Mouse (Mus musculus) embryonic facial prominence, embryonic 11.5 days (tissue): ENCODE measurements around the gene Gm20422. TPM values are rescaled to one million over a fixed set of nuclear protein-coding genes. Genes with fewer than 3 reads are reported as not detected.
A peak's percentile ranks its signal among the peaks of the same experiment; 100 is the strongest.

Experiments used
- ATAC-seq: fragments of 200-750 bp; cut with Nextera tagmentation; replicated peaks from 2 replicates; pipeline ENCODE4 v1.8.0; 2017; ENCODE audit warnings: low read depth; ENCODE audit not compliant: insufficient number of reproducible peaks, low FRiP score, low TSS enrichment
- DNase-seq: peaks from one replicate; pipeline ENCODE4 v3.0.0-alpha.2; 2015; ENCODE audit warnings: low spot score
- H3K27ac ChIP-seq: fragments of 300-500 bp; sonication (generic); replicated peaks from 2 replicates; pipeline ENCODE4 v1.5.1; 2014; ENCODE audit warnings: mild to moderate bottlenecking, low read depth, low read length, control low read depth
- H3K27me3 ChIP-seq: fragments of 300-500 bp; sonication (generic); 2 replicates; pipeline ENCODE4 v1.6.1; 2014; ENCODE audit warnings: mild to moderate bottlenecking, low read length, moderate library complexity, mixed read lengths; ENCODE audit not compliant: control insufficient read depth, insufficient read depth
- H3K36me3 ChIP-seq: fragments of 300-500 bp; sonication (generic); replicated peaks from 2 replicates; pipeline ENCODE4 v1.6.1; 2014; ENCODE audit warnings: low read depth, mild to moderate bottlenecking, low read length, moderate library complexity, mixed read lengths; ENCODE audit not compliant: control insufficient read depth, insufficient read depth
- H3K4me1 ChIP-seq: fragments of 300-500 bp; sonication (generic); 2 replicates; pipeline ENCODE4 v1.6.1; 2014; ENCODE audit warnings: low read length, mixed read lengths; ENCODE audit not compliant: control insufficient read depth, insufficient read depth
- H3K4me2 ChIP-seq: fragments of 300-500 bp; sonication (generic); 2 replicates; pipeline ENCODE4 v1.6.1; 2014; ENCODE audit warnings: low read depth, mild to moderate bottlenecking, control low read depth, low read length, moderate library complexity
- H3K4me3 ChIP-seq: fragments of 300-500 bp; sonication (generic); 2 replicates; pipeline ENCODE4 v1.5.1; 2014; ENCODE audit warnings: low read depth, low read length, control low read depth
- H3K9ac ChIP-seq: fragments of 300-500 bp; sonication (generic); replicated peaks from 2 replicates; pipeline ENCODE4 v1.6.1; 2014; ENCODE audit warnings: mild to moderate bottlenecking, control low read depth, low read length
- H3K9me3 ChIP-seq: fragments of 300-500 bp; sonication (generic); replicated peaks from 2 replicates; pipeline ENCODE4 v1.6.1; 2016; ENCODE audit warnings: mild to moderate bottlenecking, low read length, inconsistent platforms, mixed read lengths; ENCODE audit not compliant: control insufficient read depth
- WGBS: fragments of 180-500 bp; shearing (Covaris S2); extraction: QIAGEN DNeasy Blood & Tissue Kit; methylation state at CpG from one replicate; pipeline ENCODE4 v1.1.7; 2014; 5-methylcytosine and 5-hydroxymethylcytosine counted together
- polyA plus RNA-seq: library from polyadenylated mRNA; unstranded; fragments of >200 nt; fragmentation: Nextera tagmentation; extraction: Ambion mirVana; gene quantifications from 2 replicates; pipeline ENCODE4 v1.2.1, GENCODE M21; 2014

Gene Gm20422
- polyA plus RNA-seq, 1 experiment from 2014 or later, result not detected

- H3K9ac ChIP-seq, result peak overlapping the region; percentile 59
- ATAC-seq (peak; percentile 46), DNase-seq (peak; percentile 39)
- peak overlapping the region; percentile 43 for H3K4me3 ChIP-seq
- whole genome bisulfite sequencing, result 2% methylated on average over 23 of the region's 23 CpGs
- H3K27ac ChIP-seq, result no peak overlapping the region
- no peaks in the 10 kb centered on the region for H3K9me3 ChIP-seq
- H3K27me3 ChIP-seq, result no peaks in the 10 kb centered on the region
- H3K4me2 ChIP-seq, result peak overlapping the region; percentile 86
- peaks cover 7% of the 10 kb centered on the region for H3K36me3 ChIP-seq
- H3K4me1 ChIP-seq, result peaks cover 2% of the 10 kb centered on the region; the same call in 1 of the 2 replicates
Measured at GRCm38 (mm10) chr8:69808864-69809403, 34.2 kb upstream of the Gm20422 start.

GRCm38 (mm10) chr8:69808094-69808863 is 33.6 kb upstream of the Gm20422 start, which contains the start of gene Gmip:
Gmip (plus strand) TSS chr8:69808679.
- 5% methylated on average over 26 of the region's 28 CpGs for WGBS
- peak within 1 kb of the TSS; percentile 43 for H3K4me3 ChIP-seq
- H3K27ac ChIP-seq, result no peak within 1 kb of the TSS

GRCm38 (mm10) chr8:69807236-69807635 is 32.5 kb upstream of the Gm20422 start:
- WGBS, result 91% methylated on average over 5 of the region's 5 CpGs
- ATAC-seq (no peak), DNase-seq (no peak)
- Histone ChIP-seq H3K9ac (no peak overlapping the region), H3K4me1 (peaks cover 2% of the 10 kb centered on the region; the same call in 1 of the 2 replicates), H3K4me2 (no peak overlapping the region), H3K27me3 (no peaks in the 10 kb centered on the region), H3K36me3 (peaks cover 16% of the 10 kb centered on the region), H3K4me3 (no peak overlapping the region), H3K9me3 (no peaks in the 10 kb centered on the region), H3K27ac (no peak overlapping the region)

More at GRCm38 (mm10) chr8:69808094-69808863, 33.6 kb upstream of the Gm20422 start, which contains the start of gene Gmip:
- Histone ChIP-seq H3K4me1 (peaks cover 2% of the 10 kb centered on the region; the same call in 1 of the 2 replicates), H3K36me3 (peaks cover 11% of the 10 kb centered on the region), H3K9me3 (no peaks in the 10 kb centered on the region), H3K27me3 (no peaks in the 10 kb centered on the region), H3K9ac (peak within 1 kb of the TSS; percentile 59), H3K4me2 (peak within 1 kb of the TSS; percentile 86)
- DNase-seq (peak; percentile 76), ATAC-seq (peak; percentile 67)

- WGBS, result 93% methylated on average over 9 of the region's 9 CpGs
- Histone ChIP-seq H3K4me3 (no peak overlapping the region), H3K9me3 (no peaks in the 10 kb centered on the region), H3K4me1 (peaks cover 2% of the 10 kb centered on the region; the same call in 1 of the 2 replicates), H3K27ac (no peak overlapping the region), H3K27me3 (no peaks in the 10 kb centered on the region), H3K36me3 (peaks cover 20% of the 10 kb centered on the region), H3K9ac (no peak overlapping the region), H3K4me2 (no peak overlapping the region)
- DNase-seq (no peak), ATAC-seq (no peak)
Measured at GRCm38 (mm10) chr8:69805491-69805890, 30.8 kb upstream of the Gm20422 start.

GRCm38 (mm10) chr8:69805086-69805485 is 30.4 kb upstream of the Gm20422 start:
- H3K36me3 ChIP-seq, result peaks cover 23% of the 10 kb centered on the region

GRCm38 (mm10) chr8:69804537-69804936 is 29.9 kb upstream of the Gm20422 start:
- DNase-seq (no peak), ATAC-seq (no peak)
- Histone ChIP-seq H3K36me3 (peaks cover 27% of the 10 kb centered on the region), H3K9ac (no peak overlapping the region), H3K27ac (no peak overlapping the region), H3K27me3 (no peaks in the 10 kb centered on the region), H3K4me1 (peaks cover 2% of the 10 kb centered on the region; the same call in 1 of the 2 replicates), H3K9me3 (no peaks in the 10 kb centered on the region), H3K4me2 (no peak overlapping the region), H3K4me3 (no peak overlapping the region)
- WGBS, result 94% methylated on average over 6 of the region's 6 CpGs

More at GRCm38 (mm10) chr8:69805086-69805485, 30.4 kb upstream of the Gm20422 start:
- ATAC-seq, result no peak
- H3K9me3 ChIP-seq, result no peaks in the 10 kb centered on the region
- no peak overlapping the region for H3K4me2 ChIP-seq
- WGBS, result 90% methylated on average over 10 of the region's 10 CpGs
- H3K9ac ChIP-seq, result no peak overlapping the region
- no peaks in the 10 kb centered on the region for H3K27me3 ChIP-seq
- peaks cover 2% of the 10 kb centered on the region; the same call in 1 of the 2 replicates for H3K4me1 ChIP-seq
- no peak overlapping the region for H3K27ac ChIP-seq
- no peak overlapping the region for H3K4me3 ChIP-seq
- no peak for DNase-seq

- Histone ChIP-seq H3K9ac (no peak overlapping the region), H3K36me3 (peaks cover 32% of the 10 kb centered on the region), H3K9me3 (no peaks in the 10 kb centered on the region), H3K4me1 (no peaks in the 10 kb centered on the region), H3K27me3 (no peaks in the 10 kb centered on the region), H3K4me3 (no peak overlapping the region), H3K4me2 (no peak overlapping the region), H3K27ac (no peak overlapping the region)
- WGBS, result 94% methylated on average over 7 of the region's 7 CpGs
- ATAC-seq (no peak), DNase-seq (no peak)
Measured at GRCm38 (mm10) chr8:69803366-69803765, 28.7 kb upstream of the Gm20422 start.

- no peaks in the 10 kb centered on the region for H3K9me3 ChIP-seq
- H3K4me2 ChIP-seq, result no peak overlapping the region
- no peak for DNase-seq
- no peaks in the 10 kb centered on the region for H3K27me3 ChIP-seq
- H3K36me3 ChIP-seq, result peaks cover 37% of the 10 kb centered on the region
- H3K27ac ChIP-seq, result no peak overlapping the region
- no peak overlapping the region for H3K4me3 ChIP-seq
- no peak overlapping the region for H3K9ac ChIP-seq
- ATAC-seq, result no peak
- H3K4me1 ChIP-seq, result no peaks in the 10 kb centered on the region
Measured at GRCm38 (mm10) chr8:69802216-69802615, 27.5 kb upstream of the Gm20422 start.
